Mouse (Mus musculus) G1E-ER4 (cell line): Measurements from ENCODE around the gene Olfr474. TPM values are rescaled to one million over a fixed set of nuclear protein-coding genes. Genes with fewer than 3 reads are reported as not detected.

Source experiments
- GATA1 ChIP-seq: IDR thresholded peaks from one replicate; pipeline ENCODE4 v1.8.0; 2012; ENCODE audit warnings: low read length, inconsistent platforms
- polyA plus RNA-seq: library from polyadenylated mRNA; stranded (reverse); fragments of >175 nt; gene quantifications from 2 replicates; pipeline ENCODE4 v1.2.3, GENCODE M21; 2012

Olfr474 gene
- not detected in 2 replicates for polyA plus RNA-seq

- TF ChIP-seq GATA1, result no peak
Observed at GRCm38 (mm10) chr7:107954343-107954742, at the start of gene Olfr474. Gene Olfr474, plus strand, starts transcription at chr7:107954643.

DNA sequence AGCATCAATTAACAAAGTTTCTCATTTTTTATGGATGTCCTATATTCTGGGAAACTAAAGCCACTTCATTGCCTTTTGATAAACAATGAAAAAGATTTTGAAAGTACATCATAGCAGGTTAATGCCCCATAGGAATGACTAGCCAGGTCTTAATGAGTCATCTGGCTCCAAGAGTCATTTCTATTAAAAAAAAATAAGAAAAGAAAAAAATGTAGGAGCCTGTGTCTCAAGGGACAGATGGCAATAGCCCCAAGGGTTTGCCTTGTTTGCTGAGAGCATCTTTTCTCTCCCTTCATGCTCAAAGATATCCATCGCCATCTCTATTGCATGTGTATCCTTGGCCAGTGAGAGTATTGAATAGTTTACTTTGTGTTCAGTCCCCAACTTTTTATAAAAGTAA, 24.3 kb upstream of the Olfr474 start, which contains the start of gene Olfr473:
TSS of gene Olfr473 (plus strand) at position 301 of the 400 bp plus-strand sequence.
- TF ChIP-seq GATA1, result no peak

DNA sequence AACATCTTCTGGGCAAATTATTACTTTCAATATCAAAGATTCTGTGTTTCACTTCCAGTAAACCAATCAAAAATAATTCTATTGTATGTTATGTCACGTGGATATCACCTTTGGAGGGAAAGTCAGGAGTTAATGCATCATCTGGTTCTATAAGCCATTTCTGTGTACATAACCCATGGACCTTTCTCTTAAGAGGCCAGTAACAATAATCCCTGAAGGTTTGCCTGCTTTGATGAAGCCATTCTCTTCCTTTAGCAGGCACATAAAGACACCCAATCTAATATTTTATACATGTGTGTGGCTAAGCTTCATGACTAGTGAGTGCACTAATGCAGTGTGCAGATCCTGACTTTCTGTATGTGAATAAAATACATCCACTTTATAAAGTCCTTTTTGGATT, 10.1 kb downstream of the Olfr474 start, which contains the start of gene Olfr476:
TSS of gene Olfr476 (plus strand) at position 301 of the 400 bp plus-strand sequence.
- TF ChIP-seq GATA1, result no peak

DNA sequence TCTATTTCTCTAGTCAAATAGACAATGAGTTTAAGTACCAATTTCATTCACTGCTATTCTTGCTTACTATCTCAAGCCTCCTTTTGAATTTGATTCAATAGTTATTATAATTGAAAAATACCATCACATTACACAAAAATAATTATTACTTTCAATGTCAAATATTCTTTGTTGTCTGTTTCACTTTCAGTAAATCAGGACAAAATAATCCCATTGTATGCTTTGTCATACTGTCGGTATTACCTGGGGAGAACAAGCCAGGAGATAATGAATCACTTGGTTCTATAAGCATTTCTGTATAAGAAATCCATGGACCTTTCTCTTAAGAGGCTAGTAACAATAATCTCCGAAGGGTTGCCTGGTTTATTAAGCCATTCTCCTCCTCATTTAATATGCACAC, 31.9 kb downstream of the Olfr474 start, which contains the start of gene Olfr477:
TSS of gene Olfr477 (plus strand) at position 301 of the 400 bp plus-strand sequence.
- TF ChIP-seq GATA1, result no peak

Other genes starting within 250 kb of the Olfr474 start
- gene Cyb5r2, start 196.6 kb upstream of the Olfr474 start, polyA plus RNA-seq, result not detected in 2 replicates
- gene Ovch2, start 153.4 kb upstream of the Olfr474 start, polyA plus RNA-seq, result not detected in 2 replicates
- not detected in 2 replicates for gene Olfr467, start 142.4 kb upstream of the Olfr474 start, polyA plus RNA-seq
- not detected in 2 replicates for gene Olfr469, start 129.1 kb upstream of the Olfr474 start, polyA plus RNA-seq
- gene Olfr470, start 107.2 kb upstream of the Olfr474 start, polyA plus RNA-seq, result not detected in 2 replicates
- gene Olfr472, start 56.7 kb upstream of the Olfr474 start, polyA plus RNA-seq, result not detected in 2 replicates
- not detected in 2 replicates for gene Olfr473, start 24.2 kb upstream of the Olfr474 start, polyA plus RNA-seq
- gene Olfr476, start 10.2 kb downstream of the Olfr474 start, polyA plus RNA-seq, result not detected in 2 replicates
- gene Olfr477, start 32.0 kb downstream of the Olfr474 start, polyA plus RNA-seq, result not detected in 2 replicates
- gene Olfr478, start 79.3 kb downstream of the Olfr474 start, polyA plus RNA-seq, result not detected in 2 replicates
- gene Olfr479, start 96.0 kb downstream of the Olfr474 start, polyA plus RNA-seq, result not detected in 2 replicates
- not detected in 2 replicates for gene Olfr480, start 112.7 kb downstream of the Olfr474 start, polyA plus RNA-seq
- not detected in 2 replicates for gene Olfr481, start 125.2 kb downstream of the Olfr474 start, polyA plus RNA-seq
- not detected in 2 replicates for gene Olfr482, start 142.9 kb downstream of the Olfr474 start, polyA plus RNA-seq
- not detected in 2 replicates for gene Olfr483, start 146.2 kb downstream of the Olfr474 start, polyA plus RNA-seq
- not detected in 2 replicates for gene Olfr484, start 172.8 kb downstream of the Olfr474 start, polyA plus RNA-seq
- not detected in 2 replicates for gene Olfr485, start 205.2 kb downstream of the Olfr474 start, polyA plus RNA-seq
- not detected in 2 replicates for gene Olfr486, start 218.1 kb downstream of the Olfr474 start, polyA plus RNA-seq